Mouse (Mus musculus): ENCODE measurements around the gene Sh3rf1. TPM values are rescaled to one million over a fixed set of nuclear protein-coding genes. Genes with fewer than 3 reads are reported as not detected.

Gene Sh3rf1
- total RNA-seq, 4 experiments from 2014 or later: 55.7 to 63.8 (median 58.6) TPM

GRCm38 (mm10) chr8:61359004-61359403, 135.3 kb downstream of the Sh3rf1 start:
- no peak for DNase-seq (ENCODE audit: low spot score in 2 of 2)

GRCm38 (mm10) chr8:61359851-61360272, 136.2 kb downstream of the Sh3rf1 start:
- no peak for DNase-seq (ENCODE audit: low spot score in 2 of 2)

- no peak for DNase-seq (ENCODE audit: low spot score in 2 of 2)
Measured at GRCm38 (mm10) chr8:61360362-61360761, 136.7 kb downstream of the Sh3rf1 start.

GRCm38 (mm10) chr8:61361476-61361875, 137.8 kb downstream of the Sh3rf1 start:
- DNase-seq (ENCODE audit: low spot score in 2 of 2): no peak

GRCm38 (mm10) chr8:61362301-61362913, 138.7 kb downstream of the Sh3rf1 start:
- DNase-seq (ENCODE audit: low spot score in 2 of 2): no peak

- no peak for DNase-seq (ENCODE audit: low spot score in 2 of 2)
Measured at GRCm38 (mm10) chr8:61373303-61373702, 149.6 kb downstream of the Sh3rf1 start.

GRCm38 (mm10) chr8:61374059-61374755, 150.5 kb downstream of the Sh3rf1 start:
- DNase-seq (ENCODE audit: low spot score in 2 of 2): no peak

GRCm38 (mm10) chr8:61375205-61375604, 151.5 kb downstream of the Sh3rf1 start:
- DNase-seq (ENCODE audit: low spot score in 2 of 2): no peak

GRCm38 (mm10) chr8:61378847-61379698, 155.4 kb downstream of the Sh3rf1 start:
- no peak for DNase-seq (ENCODE audit: low spot score in 2 of 2)

GRCm38 (mm10) chr8:61384536-61384935, 160.9 kb downstream of the Sh3rf1 start:
- DNase-seq (ENCODE audit: low spot score in 2 of 2): no peak

- DNase-seq (ENCODE audit: low spot score in 2 of 2): no peak
Measured at GRCm38 (mm10) chr8:61385502-61386191, 162.0 kb downstream of the Sh3rf1 start.

- DNase-seq (ENCODE audit: low spot score in 2 of 2): peak; percentile 46 to 50
Measured at GRCm38 (mm10) chr8:61386645-61387044, 163.0 kb downstream of the Sh3rf1 start.

GRCm38 (mm10) chr8:61387501-61387963, 163.9 kb downstream of the Sh3rf1 start:
- no peak for DNase-seq (ENCODE audit: low spot score in 2 of 2)

- no peak for DNase-seq (ENCODE audit: low spot score in 2 of 2)
Measured at GRCm38 (mm10) chr8:61388341-61388740, 164.7 kb downstream of the Sh3rf1 start.

GRCm38 (mm10) chr8:61390307-61391057, 166.8 kb downstream of the Sh3rf1 start:
- DNase-seq (ENCODE audit: low spot score in 2 of 2): no peak

GRCm38 (mm10) chr8:61391058-61391434, 167.4 kb downstream of the Sh3rf1 start:
- DNase-seq (ENCODE audit: low spot score in 2 of 2): no peak

GRCm38 (mm10) chr8:61397139-61397538, 173.5 kb downstream of the Sh3rf1 start:
- no peak for DNase-seq (ENCODE audit: low spot score in 2 of 2)

GRCm38 (mm10) chr8:61397755-61398154, 174.1 kb downstream of the Sh3rf1 start:
- DNase-seq (ENCODE audit: low spot score in 2 of 2): no peak

- no peak for DNase-seq (ENCODE audit: low spot score in 2 of 2)
Measured at GRCm38 (mm10) chr8:61402861-61403260, 179.2 kb downstream of the Sh3rf1 start.

- no peak for DNase-seq (ENCODE audit: low spot score in 2 of 2)
Measured at GRCm38 (mm10) chr8:61403266-61404177, 179.8 kb downstream of the Sh3rf1 start.

Measured in layer of hippocampus, adult 8-10 months (tissue).